Mouse (Mus musculus) testis, adult 2 months (tissue): ENCODE data around the gene Sertad2. TPM values are rescaled to one million over a fixed set of nuclear protein-coding genes. Genes with fewer than 3 reads are reported as not detected.

Experiments used
- H3K27ac ChIP-seq: fragments of 200-500 bp; 2 replicates; pipeline ENCODE4 v1.5.1; 2012; ENCODE audit warnings: low read depth, low read length; ENCODE audit not compliant: control insufficient read depth, insufficient read depth
- H3K27me3 ChIP-seq: fragments of 200-500 bp; 2 replicates; pipeline ENCODE4 v1.6.1; 2012; ENCODE audit warnings: mild to moderate bottlenecking, low read length, moderate library complexity; ENCODE audit not compliant: control insufficient read depth, insufficient read depth
- H3K36me3 ChIP-seq: fragments of 200-500 bp; 2 replicates; pipeline ENCODE4 v1.6.1; 2012; ENCODE audit warnings: mild to moderate bottlenecking, low read length; ENCODE audit not compliant: control insufficient read depth, insufficient read depth
- H3K4me1 ChIP-seq: fragments of 200-500 bp; 2 replicates; pipeline ENCODE4 v1.6.1; 2012; ENCODE audit warnings: low read length; ENCODE audit not compliant: control insufficient read depth, insufficient read depth
- H3K4me3 ChIP-seq: fragments of 200-500 bp; 2 replicates; pipeline ENCODE4 v1.5.1; 2012; ENCODE audit warnings: low read depth, mild to moderate bottlenecking, low read length, moderate library complexity, mixed read lengths; ENCODE audit not compliant: control insufficient read depth
- CTCF ChIP-seq: fragments of 200-500 bp; IDR thresholded peaks from 2 replicates; pipeline ENCODE4 v1.5.1; 2012; ENCODE audit warnings: low read depth, mild to moderate bottlenecking, inconsistent platforms, low read length, moderate library complexity; ENCODE audit not compliant: control insufficient read depth, insufficient read depth, insufficient replicate concordance
- POLR2A ChIP-seq: fragments of 200-500 bp; IDR thresholded peaks from 2 replicates; pipeline ENCODE4 v1.6.1; 2012; ENCODE audit warnings: low read depth, mild to moderate bottlenecking, inconsistent platforms, low read length, moderate library complexity; ENCODE audit not compliant: control insufficient read depth
- polyA plus RNA-seq: library from polyadenylated mRNA; depleted of rRNA; stranded (reverse); fragments of >200 nt; gene quantifications from 2 replicates; pipeline ENCODE4 v1.2.3, GENCODE M21; 2012

Sertad2 gene
- polyA plus RNA-seq, 1 experiment = 148 TPM

DNA sequence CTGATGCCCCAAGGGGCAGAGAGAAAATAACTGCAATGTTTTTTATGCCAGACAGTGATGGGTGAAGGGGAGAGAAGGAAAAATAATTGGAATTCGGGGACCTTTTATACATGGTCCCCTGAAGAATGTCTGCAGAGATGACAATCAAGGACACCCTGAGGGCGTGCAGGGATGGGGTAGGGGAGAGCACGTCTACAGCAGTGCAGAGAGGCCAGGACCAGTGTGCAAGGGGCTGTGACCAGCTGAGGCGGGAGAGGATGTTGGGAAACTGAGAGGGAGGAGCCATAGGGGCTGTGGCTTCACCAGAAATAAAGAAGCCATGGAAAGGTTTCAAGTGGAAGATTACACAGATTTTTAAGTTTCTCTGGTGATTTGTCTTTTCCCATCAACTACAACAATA, 20.3 kb upstream of the Sertad2 start:
- no peaks in the 10 kb centered on the region for H3K4me1 ChIP-seq
- no peaks in the 10 kb centered on the region for H3K27me3 ChIP-seq
- H3K36me3 ChIP-seq = no peaks in the 10 kb centered on the region
- H3K27ac ChIP-seq = no peak overlapping the region
- no peak overlapping the region for H3K4me3 ChIP-seq
- no peak for TF ChIP-seq CTCF
- no peak for TF ChIP-seq POLR2A

DNA sequence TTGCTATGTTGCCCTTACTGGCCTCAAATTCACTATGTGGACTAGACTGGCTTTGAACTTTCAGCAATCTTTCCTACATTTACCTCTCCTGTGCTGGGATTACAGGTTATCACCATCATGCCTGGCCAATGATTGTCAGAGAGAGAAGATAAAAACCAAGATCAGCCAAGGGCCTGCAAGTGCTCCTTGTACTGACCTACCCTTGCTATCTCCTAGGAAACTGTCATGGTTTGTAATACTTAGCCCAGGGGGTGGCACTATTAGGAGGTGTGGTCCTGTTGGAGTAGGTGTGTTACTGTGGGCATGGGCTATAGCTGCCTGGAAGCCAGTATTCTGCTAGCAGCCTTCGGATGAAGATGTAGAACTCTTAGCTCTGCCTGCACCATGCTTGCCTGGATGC, 18.6 kb upstream of the Sertad2 start:
- H3K36me3 ChIP-seq = no peaks in the 10 kb centered on the region
- H3K4me1 ChIP-seq = no peaks in the 10 kb centered on the region
- no peak overlapping the region for H3K4me3 ChIP-seq
- H3K27me3 ChIP-seq = no peaks in the 10 kb centered on the region
- TF ChIP-seq CTCF = no peak
- TF ChIP-seq POLR2A = no peak
- no peak overlapping the region for H3K27ac ChIP-seq

DNA sequence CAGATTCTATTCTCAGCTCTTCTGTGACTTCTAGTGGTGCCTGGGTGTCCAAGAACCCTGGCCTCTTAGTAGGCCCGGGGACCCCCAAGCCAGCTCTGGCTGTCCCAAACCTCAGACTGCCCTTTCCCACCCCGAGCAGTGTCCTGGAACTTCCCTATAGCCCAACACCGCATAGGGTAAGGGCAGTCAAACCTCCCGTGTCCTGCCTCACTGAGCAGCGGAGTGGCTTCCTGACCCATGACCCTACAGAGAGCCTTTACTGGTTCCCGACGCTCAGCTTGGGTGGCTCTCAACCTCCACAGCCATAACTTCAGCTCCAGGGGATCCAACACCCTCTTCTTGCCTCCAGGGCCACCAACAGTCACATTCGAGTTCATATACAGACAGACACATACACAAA, 17.1 kb upstream of the Sertad2 start:
- no peaks in the 10 kb centered on the region for H3K4me1 ChIP-seq
- H3K27me3 ChIP-seq = no peaks in the 10 kb centered on the region
- H3K36me3 ChIP-seq = no peaks in the 10 kb centered on the region
- H3K27ac ChIP-seq = no peak overlapping the region
- no peak overlapping the region for H3K4me3 ChIP-seq
- no peak for TF ChIP-seq POLR2A

DNA sequence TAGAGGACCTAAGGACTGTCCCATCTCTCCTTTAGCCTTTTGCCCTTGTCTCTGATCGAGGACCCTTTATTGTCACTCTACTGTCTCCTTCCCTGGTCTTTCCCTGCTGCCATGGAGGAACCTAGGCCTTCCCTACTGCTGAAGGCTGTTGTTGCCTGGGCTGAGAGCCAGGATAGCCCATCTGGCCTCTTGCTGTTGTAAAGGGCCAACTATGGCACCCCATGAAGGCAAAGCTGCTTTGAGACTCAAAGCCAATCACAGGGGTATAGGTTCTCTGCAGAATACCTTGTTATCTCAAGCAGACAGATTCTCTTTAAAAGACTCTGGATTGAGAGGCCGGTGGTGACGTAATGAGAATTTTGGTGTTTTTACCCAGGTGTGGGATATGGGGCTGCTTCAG, 15.2 kb upstream of the Sertad2 start:
- H3K4me3 ChIP-seq = no peak overlapping the region
- TF ChIP-seq POLR2A (no peak), CTCF (no peak)
- H3K27ac ChIP-seq = no peak overlapping the region
- H3K36me3 ChIP-seq = no peaks in the 10 kb centered on the region
- peaks cover 4% of the 10 kb centered on the region for H3K4me1 ChIP-seq
- H3K27me3 ChIP-seq = no peaks in the 10 kb centered on the region

DNA sequence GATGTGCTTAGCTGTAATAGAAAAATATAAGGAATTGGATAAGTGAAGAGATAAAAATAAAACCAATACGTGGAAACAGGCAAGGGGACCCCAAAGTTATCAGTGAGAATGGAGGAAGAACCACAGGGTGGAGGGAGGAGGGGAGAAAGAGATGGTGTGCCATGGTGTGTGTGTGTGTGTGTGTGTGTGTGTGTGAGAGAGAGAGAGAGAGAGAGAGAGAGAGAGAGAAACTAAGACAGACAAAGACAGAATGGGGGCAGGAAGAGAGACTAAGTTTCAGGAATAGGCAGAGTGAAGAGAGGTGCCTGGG, 11.4 kb upstream of the Sertad2 start:
- Histone ChIP-seq H3K27ac (no peak overlapping the region), H3K27me3 (no peaks in the 10 kb centered on the region), H3K4me3 (no peak overlapping the region; the same call in 1 of the 2 replicates), H3K36me3 (no peaks in the 10 kb centered on the region), H3K4me1 (peaks cover 4% of the 10 kb centered on the region)
- no peak for TF ChIP-seq CTCF
- no peak for TF ChIP-seq POLR2A

DNA sequence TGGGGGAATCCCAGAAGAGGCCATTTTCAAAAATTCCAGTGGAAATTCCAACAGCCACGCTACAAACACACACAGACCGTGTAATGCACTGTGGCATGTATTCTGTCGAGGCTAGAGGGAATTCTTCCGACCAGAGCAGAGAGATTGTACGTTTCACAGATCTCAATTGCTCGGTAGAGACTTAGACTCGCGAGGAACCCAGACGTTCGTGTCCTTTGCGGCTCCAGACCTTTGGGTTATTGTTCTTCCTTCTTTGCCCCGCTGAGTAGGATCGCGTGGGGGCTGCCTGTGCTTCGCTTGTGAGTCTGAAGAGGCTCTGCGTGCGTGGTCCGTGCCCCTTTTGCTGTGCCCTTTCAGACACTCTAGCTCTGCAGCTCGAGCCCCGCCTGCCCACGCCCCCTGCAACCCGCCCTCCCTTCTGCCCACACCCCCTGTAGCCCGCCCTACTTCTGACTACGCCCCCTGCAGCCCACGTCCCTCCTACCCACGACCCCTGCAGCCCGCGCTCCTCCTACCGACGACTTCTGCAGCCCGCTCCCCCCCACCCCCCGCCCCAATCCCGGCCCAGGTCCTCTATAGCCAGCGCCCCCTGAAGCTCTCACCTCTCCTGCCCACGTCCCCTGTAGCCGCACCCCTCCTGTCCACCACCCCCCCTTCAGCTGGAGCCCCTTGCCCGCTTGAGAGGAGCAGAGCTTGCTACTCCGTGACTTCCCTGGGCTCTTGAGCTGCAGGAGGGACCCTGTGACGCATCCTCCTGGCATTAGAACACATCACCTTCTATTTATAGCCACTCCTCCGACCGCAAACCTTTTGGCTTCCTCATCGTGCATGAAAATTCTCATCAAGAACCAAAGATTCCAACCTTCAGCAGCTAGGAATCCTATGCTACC, 10.8 kb upstream of the Sertad2 start:
- TF ChIP-seq CTCF = no peak
- TF ChIP-seq POLR2A = no peak
- Histone ChIP-seq H3K36me3 (no peaks in the 10 kb centered on the region), H3K4me3 (peak overlapping the region; percentile 82), H3K27ac (peak overlapping the region; percentile 66; the same call in 1 of the 2 replicates), H3K4me1 (peaks cover 4% of the 10 kb centered on the region), H3K27me3 (no peaks in the 10 kb centered on the region)

DNA sequence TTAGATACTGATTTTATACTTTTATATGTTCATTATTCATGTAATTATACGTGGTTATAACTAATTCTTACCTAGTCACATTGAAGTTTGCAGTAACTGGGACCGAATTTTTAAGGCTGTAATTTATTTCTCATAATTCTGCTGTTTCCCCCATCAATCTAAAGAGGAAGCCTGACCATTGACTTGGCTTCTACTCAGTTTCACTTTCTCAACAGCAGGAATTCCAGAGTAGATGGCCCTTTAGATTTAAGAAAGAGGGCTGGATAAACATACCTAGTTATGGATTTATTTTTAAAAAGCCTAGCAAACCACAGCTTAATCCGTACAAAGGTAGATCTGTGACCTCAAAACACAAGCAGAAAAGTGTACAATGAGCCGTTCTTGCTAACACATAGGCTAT, 9.8 kb upstream of the Sertad2 start:
- Histone ChIP-seq H3K36me3 (no peaks in the 10 kb centered on the region), H3K27me3 (no peaks in the 10 kb centered on the region), H3K4me3 (no peak overlapping the region), H3K4me1 (peaks cover 4% of the 10 kb centered on the region), H3K27ac (no peak overlapping the region)
- TF ChIP-seq CTCF (no peak), POLR2A (no peak)

DNA sequence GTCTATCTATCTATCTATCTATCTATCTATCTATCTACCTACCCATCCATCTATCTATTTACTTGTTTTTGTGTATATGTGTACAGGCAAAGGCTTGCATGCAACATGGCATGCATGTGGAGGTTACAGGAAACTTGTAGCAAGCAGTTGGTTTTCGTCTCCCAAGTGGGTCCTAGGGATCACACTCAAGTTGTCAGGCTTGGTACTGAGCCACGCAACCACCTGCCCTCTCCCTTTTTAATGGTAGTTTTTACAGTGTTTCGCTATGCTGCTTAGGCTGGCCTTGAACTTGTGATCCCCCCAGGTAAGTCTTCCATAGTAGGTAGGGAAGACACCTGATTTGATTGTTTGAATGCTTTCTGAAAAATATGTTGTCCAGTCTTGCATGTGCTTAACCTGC, 5.8 kb upstream of the Sertad2 start:
- Histone ChIP-seq H3K4me1 (peaks cover 3% of the 10 kb centered on the region), H3K27ac (no peak overlapping the region), H3K27me3 (no peaks in the 10 kb centered on the region), H3K36me3 (no peaks in the 10 kb centered on the region), H3K4me3 (no peak overlapping the region)
- TF ChIP-seq CTCF (no peak), POLR2A (no peak)
